Mouse (Mus musculus) forebrain, embryonic 13.5 days (tissue): ENCODE measurements around the gene Srrt. TPM values are rescaled to one million over a fixed set of nuclear protein-coding genes. Genes with fewer than 3 reads are reported as not detected.

Experiments
- ATAC-seq: fragments of 200-750 bp; cut with Nextera tagmentation; 2 replicates; pipeline ENCODE4 v1.8.0; 2017
- H3K27ac ChIP-seq: fragments of 300-500 bp; sonication (generic); 2 replicates; pipeline ENCODE4 v1.5.1; 2015; ENCODE audit warnings: inconsistent platforms, mild to moderate bottlenecking, moderate library complexity
- H3K27me3 ChIP-seq: fragments of 300-500 bp; sonication (generic); 2 replicates; pipeline ENCODE4 v1.6.1; 2015; ENCODE audit warnings: mild to moderate bottlenecking, inconsistent platforms
- H3K36me3 ChIP-seq: fragments of 300-500 bp; sonication (generic); 2 replicates; pipeline ENCODE4 v1.6.1; 2015; ENCODE audit warnings: mild to moderate bottlenecking, inconsistent platforms; ENCODE audit not compliant: poor library complexity, severe bottlenecking
- H3K4me1 ChIP-seq: fragments of 300-500 bp; sonication (generic); 2 replicates; pipeline ENCODE4 v1.6.1; 2015; ENCODE audit warnings: inconsistent platforms
- H3K4me2 ChIP-seq: fragments of 300-500 bp; sonication (generic); 2 replicates; pipeline ENCODE4 v1.6.1; 2015; ENCODE audit warnings: inconsistent platforms, mild to moderate bottlenecking, moderate library complexity
- H3K4me3 ChIP-seq: fragments of 300-500 bp; sonication (generic); 2 replicates; pipeline ENCODE4 v1.5.1; 2015; ENCODE audit warnings: mild to moderate bottlenecking, inconsistent platforms
- H3K9ac ChIP-seq: fragments of 300-500 bp; sonication (generic); 2 replicates; pipeline ENCODE4 v1.6.1; 2015; ENCODE audit warnings: mild to moderate bottlenecking, inconsistent platforms
- H3K9me3 ChIP-seq: fragments of 300-500 bp; sonication (generic); replicated peaks from 2 replicates; pipeline ENCODE4 v1.6.1; 2016; ENCODE audit warnings: inconsistent platforms
- WGBS: fragments of 180-500 bp; shearing (Covaris S2); methylation state at CpG from one replicate; pipeline ENCODE4 v1.1.7; 2015; 5-methylcytosine and 5-hydroxymethylcytosine counted together
- polyA plus RNA-seq: library from polyadenylated mRNA; unstranded; fragments of >200 nt; fragmentation: Nextera tagmentation; extraction: Ambion mirVana; gene quantifications from 2 replicates; pipeline ENCODE4 v1.2.1, GENCODE M21; 2015

Srrt gene
- polyA plus RNA-seq, 1 experiment from 2014 or later = 145 TPM

DNA sequence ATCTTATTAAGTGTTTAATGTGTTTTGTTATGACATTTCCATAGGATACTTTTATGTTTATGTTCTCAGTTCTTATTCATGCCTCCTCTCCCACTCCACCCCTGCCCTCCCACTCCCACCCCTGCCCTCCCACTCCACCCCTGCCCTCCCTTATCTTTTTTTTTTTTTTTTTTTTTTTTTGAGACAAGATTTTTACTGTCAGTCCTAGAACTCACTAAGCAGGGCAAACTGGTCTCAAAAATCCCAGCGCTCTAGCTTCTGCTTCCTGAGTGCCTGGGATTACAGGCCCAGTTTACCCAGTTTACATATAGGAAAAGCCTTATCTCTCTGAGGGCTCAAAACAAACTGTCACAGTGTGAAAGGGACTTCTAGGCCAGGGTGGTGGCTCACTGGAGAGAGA lies 38.9 kb upstream of the Srrt start:
- Histone ChIP-seq H3K4me1 (peaks cover 36% of the 10 kb centered on the region), H3K36me3 (no peaks in the 10 kb centered on the region), H3K27ac (no peak overlapping the region), H3K9ac (no peak overlapping the region), H3K4me2 (no peak overlapping the region), H3K27me3 (peaks cover 8% of the 10 kb centered on the region), H3K4me3 (no peak overlapping the region), H3K9me3 (no peaks in the 10 kb centered on the region)
- no peak for ATAC-seq
- WGBS = 95% methylated on average over 1 of the region's 1 CpGs

DNA sequence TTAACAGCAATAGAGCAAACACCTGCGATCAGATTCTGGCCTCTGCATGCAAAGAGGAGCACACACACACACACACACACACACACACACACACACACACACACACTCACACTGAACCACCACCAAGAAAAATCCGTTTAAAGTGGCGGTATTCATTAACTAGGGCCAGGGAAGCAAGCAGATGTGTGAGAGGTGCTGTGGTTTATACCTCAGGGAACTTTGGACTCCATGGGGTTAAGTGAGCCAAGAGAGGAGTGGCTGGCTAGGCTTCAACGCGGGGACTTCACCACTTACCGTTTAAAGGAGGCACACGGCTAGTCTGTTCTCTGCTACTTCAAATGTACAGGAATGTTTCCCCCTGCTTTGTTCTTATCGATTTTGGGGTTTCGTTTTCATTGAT lies 38.3 kb upstream of the Srrt start:
- no peak overlapping the region for H3K4me2 ChIP-seq
- 24% methylated on average over 9 of the region's 9 CpGs for WGBS
- no peaks in the 10 kb centered on the region for H3K36me3 ChIP-seq
- peaks cover 31% of the 10 kb centered on the region for H3K4me1 ChIP-seq
- H3K9me3 ChIP-seq = no peaks in the 10 kb centered on the region
- H3K4me3 ChIP-seq = no peak overlapping the region
- no peak overlapping the region for H3K9ac ChIP-seq
- peaks cover 8% of the 10 kb centered on the region for H3K27me3 ChIP-seq
- ATAC-seq = no peak
- no peak overlapping the region for H3K27ac ChIP-seq

DNA sequence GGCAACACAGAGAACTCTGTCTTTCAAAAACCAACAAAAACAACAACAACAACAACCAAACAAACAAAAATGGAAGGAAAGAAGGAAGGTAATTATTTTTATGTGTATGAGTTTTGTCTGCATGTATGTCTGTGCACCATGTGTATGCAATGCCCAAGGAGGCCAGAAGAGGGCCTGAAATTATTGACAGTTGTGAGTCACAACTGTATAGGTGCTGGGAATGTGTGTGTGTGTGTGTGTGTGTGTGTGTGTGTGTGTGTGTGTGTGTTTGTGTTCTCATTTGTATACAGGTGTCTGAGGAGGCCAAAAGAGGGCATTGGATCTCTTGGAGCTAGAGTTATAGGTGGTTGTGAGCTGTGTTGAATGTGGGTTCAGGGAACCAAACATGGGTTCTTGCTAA lies 36.4 kb upstream of the Srrt start:
- no peaks in the 10 kb centered on the region for H3K36me3 ChIP-seq
- no peak overlapping the region for H3K9ac ChIP-seq
- no peak overlapping the region for H3K4me3 ChIP-seq
- no peak for ATAC-seq
- peaks cover 24% of the 10 kb centered on the region for H3K4me1 ChIP-seq
- H3K9me3 ChIP-seq = no peaks in the 10 kb centered on the region
- no peak overlapping the region for H3K4me2 ChIP-seq
- no peak overlapping the region for H3K27ac ChIP-seq
- H3K27me3 ChIP-seq = peaks cover 5% of the 10 kb centered on the region

GRCm38 (mm10) chr5:137343412-137343811 lies 35.9 kb upstream of the Srrt start:
- Histone ChIP-seq H3K4me1 (peaks cover 23% of the 10 kb centered on the region), H3K27me3 (peaks cover under 1% of the 10 kb centered on the region; the same call in 1 of the 2 replicates), H3K9ac (no peak overlapping the region), H3K9me3 (no peaks in the 10 kb centered on the region), H3K4me3 (no peak overlapping the region), H3K27ac (no peak overlapping the region), H3K36me3 (no peaks in the 10 kb centered on the region), H3K4me2 (no peak overlapping the region)
- ATAC-seq = no peak
- WGBS = 96% methylated on average over 5 of the region's 5 CpGs

DNA sequence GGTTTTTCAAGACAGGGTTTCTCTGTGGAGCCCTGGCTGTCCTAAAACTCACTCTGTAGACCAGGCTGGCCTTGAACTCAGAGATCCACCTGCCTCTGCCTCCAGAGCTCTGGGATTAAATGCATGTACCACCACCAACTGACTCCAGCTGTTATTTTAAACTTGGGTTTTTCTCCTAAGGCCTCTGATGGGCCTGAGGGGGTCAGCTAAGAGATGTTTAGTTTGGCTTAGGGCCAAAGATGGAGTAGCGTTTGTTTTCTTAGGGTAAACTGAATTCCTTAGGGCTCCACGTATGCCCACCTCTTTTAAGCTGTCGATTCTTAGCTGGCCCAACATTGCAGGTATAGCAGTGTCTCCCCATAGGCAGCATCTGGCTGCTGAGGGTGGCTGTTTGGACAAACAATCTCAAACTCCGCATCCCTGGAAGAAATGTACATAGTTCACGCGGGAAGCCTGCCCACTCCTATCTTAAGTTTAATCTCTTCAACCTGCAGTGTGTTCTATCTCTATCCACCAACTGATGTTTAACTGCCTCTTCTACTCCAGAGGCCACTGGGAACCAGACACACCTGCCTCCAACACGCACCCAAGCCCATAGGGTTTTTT lies 35.0 kb upstream of the Srrt start:
- no peak for ATAC-seq
- H3K9me3 ChIP-seq = no peaks in the 10 kb centered on the region
- no peak overlapping the region for H3K9ac ChIP-seq
- H3K36me3 ChIP-seq = no peaks in the 10 kb centered on the region
- no peaks in the 10 kb centered on the region for H3K27me3 ChIP-seq
- no peak overlapping the region for H3K27ac ChIP-seq
- no peak overlapping the region for H3K4me3 ChIP-seq
- WGBS = 81% methylated on average over 7 of the region's 7 CpGs
- H3K4me2 ChIP-seq = no peak overlapping the region
- H3K4me1 ChIP-seq = peaks cover 19% of the 10 kb centered on the region

GRCm38 (mm10) chr5:137340222-137340621 lies 32.7 kb upstream of the Srrt start:
- no peaks in the 10 kb centered on the region for H3K9me3 ChIP-seq
- peak overlapping the region; percentile 76; the same call in 1 of the 2 replicates for H3K4me2 ChIP-seq
- no peaks in the 10 kb centered on the region for H3K36me3 ChIP-seq
- H3K27ac ChIP-seq = 0 out of 2 replicates have a peak overlapping the region, but pooled peaks have one; percentile 8
- 67% methylated on average over 6 of the region's 6 CpGs for WGBS
- H3K9ac ChIP-seq = no peak overlapping the region
- no peak for ATAC-seq
- no peaks in the 10 kb centered on the region for H3K27me3 ChIP-seq
- peaks cover 15% of the 10 kb centered on the region for H3K4me1 ChIP-seq
- H3K4me3 ChIP-seq = peak overlapping the region; percentile 43; the same call in 1 of the 2 replicates

GRCm38 (mm10) chr5:137339290-137339979 lies 32.0 kb upstream of the Srrt start:
- Histone ChIP-seq H3K36me3 (no peaks in the 10 kb centered on the region), H3K4me2 (peak overlapping the region; percentile 76), H3K4me3 (peak overlapping the region; percentile 43), H3K27ac (peak overlapping the region; percentile 73), H3K9me3 (no peaks in the 10 kb centered on the region), H3K9ac (peak overlapping the region; percentile 63), H3K27me3 (no peaks in the 10 kb centered on the region), H3K4me1 (peaks cover 15% of the 10 kb centered on the region)
- peak; percentile 61 for ATAC-seq
- 1% methylated on average over 22 of the region's 22 CpGs for WGBS

GRCm38 (mm10) chr5:137338663-137339289 lies 31.3 kb upstream of the Srrt start:
- H3K4me2 ChIP-seq = peak overlapping the region; percentile 76
- no peaks in the 10 kb centered on the region for H3K27me3 ChIP-seq

GRCm38 (mm10) chr5:137338256-137338655 lies 30.8 kb upstream of the Srrt start:
- H3K4me1 ChIP-seq = peaks cover 15% of the 10 kb centered on the region
- 0% methylated on average over 19 of the region's 19 CpGs for WGBS
- H3K9ac ChIP-seq = peak overlapping the region; percentile 63
- peak overlapping the region; percentile 73 for H3K27ac ChIP-seq
- H3K27me3 ChIP-seq = no peaks in the 10 kb centered on the region
- H3K36me3 ChIP-seq = no peaks in the 10 kb centered on the region
- peak overlapping the region; percentile 76 for H3K4me2 ChIP-seq
- peak overlapping the region; percentile 43 for H3K4me3 ChIP-seq
- ATAC-seq = peak; percentile 85
- H3K9me3 ChIP-seq = no peaks in the 10 kb centered on the region

More at GRCm38 (mm10) chr5:137338663-137339289, 31.3 kb upstream of the Srrt start:
- Histone ChIP-seq H3K4me3 (peak overlapping the region; percentile 43), H3K36me3 (no peaks in the 10 kb centered on the region), H3K27ac (peak overlapping the region; percentile 73), H3K9me3 (no peaks in the 10 kb centered on the region), H3K4me1 (peaks cover 15% of the 10 kb centered on the region), H3K9ac (peak overlapping the region; percentile 63)
- ATAC-seq = peak; percentile 26; the same call in 1 of the 2 replicates
- WGBS = 2% methylated on average over 11 of the region's 11 CpGs

DNA sequence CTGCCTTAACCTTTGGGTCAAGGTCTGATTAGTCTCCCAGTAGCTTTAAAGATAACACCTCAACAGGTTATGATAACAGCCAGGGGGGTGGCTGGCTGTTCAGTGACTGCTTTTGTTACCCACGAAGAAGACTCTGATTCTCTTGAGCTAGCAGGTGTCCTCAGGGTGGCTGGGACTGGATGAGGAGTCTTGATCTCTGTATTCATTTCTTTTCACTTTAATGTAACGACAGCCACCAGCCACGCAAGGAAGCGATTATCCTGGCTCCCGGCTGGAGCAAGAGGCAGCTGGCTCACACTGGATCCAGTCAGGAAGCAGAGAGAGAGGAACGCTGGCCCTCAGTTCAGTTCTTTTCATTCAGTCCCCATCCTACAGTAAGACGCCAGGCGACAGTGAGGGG lies 29.7 kb upstream of the Srrt start:
- Histone ChIP-seq H3K9ac (no peak overlapping the region), H3K27me3 (no peaks in the 10 kb centered on the region), H3K4me2 (no peak overlapping the region), H3K27ac (no peak overlapping the region), H3K4me1 (peaks cover 24% of the 10 kb centered on the region), H3K4me3 (no peak overlapping the region), H3K36me3 (no peaks in the 10 kb centered on the region), H3K9me3 (no peaks in the 10 kb centered on the region)
- WGBS = 58% methylated on average over 8 of the region's 8 CpGs
- no peak for ATAC-seq

GRCm38 (mm10) chr5:137335066-137335465 lies 27.6 kb upstream of the Srrt start:
- WGBS = 68% methylated on average over 6 of the region's 6 CpGs
- ATAC-seq = no peak
- peaks cover 28% of the 10 kb centered on the region for H3K4me1 ChIP-seq

DNA sequence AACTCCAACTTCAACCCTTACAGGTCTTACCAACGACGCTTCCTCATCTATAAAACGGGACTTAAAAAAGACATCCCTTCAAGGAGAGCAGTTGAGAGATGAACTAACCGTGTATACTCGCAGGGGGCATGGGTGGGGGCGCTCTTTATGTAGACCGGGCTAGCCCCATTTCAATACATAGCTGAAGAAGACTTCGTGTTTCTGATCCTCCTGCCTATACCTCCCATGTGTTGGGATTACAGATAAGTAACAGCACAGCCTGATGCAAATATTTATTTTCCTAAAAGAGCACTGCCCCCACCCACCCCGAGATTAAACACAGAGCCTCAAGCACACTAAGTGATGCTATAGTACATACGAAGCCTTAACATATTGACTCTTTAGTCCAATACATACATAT lies 26.8 kb upstream of the Srrt start:
- 0 out of 2 replicates have a peak, but pooled peaks cover 3% of the 10 kb centered on the region for H3K36me3 ChIP-seq
- no peak for ATAC-seq
- no peaks in the 10 kb centered on the region for H3K9me3 ChIP-seq
- no peaks in the 10 kb centered on the region for H3K27me3 ChIP-seq
- no peak overlapping the region for H3K27ac ChIP-seq
- H3K4me2 ChIP-seq = peak overlapping the region; percentile 94
- no peak overlapping the region for H3K9ac ChIP-seq
- 62% methylated on average over 10 of the region's 10 CpGs for WGBS
- peaks cover 21% of the 10 kb centered on the region for H3K4me1 ChIP-seq
- H3K4me3 ChIP-seq = no peak overlapping the region

More at GRCm38 (mm10) chr5:137335066-137335465, 27.6 kb upstream of the Srrt start:
- Histone ChIP-seq H3K27ac (no peak overlapping the region), H3K9ac (no peak overlapping the region), H3K27me3 (no peaks in the 10 kb centered on the region), H3K4me2 (no peak overlapping the region), H3K4me3 (no peak overlapping the region), H3K9me3 (no peaks in the 10 kb centered on the region), H3K36me3 (0 out of 2 replicates have a peak, but pooled peaks cover 3% of the 10 kb centered on the region)
